Mouse (Mus musculus): Measurements from ENCODE around the gene Pbrm1. TPM values are rescaled to one million over a fixed set of nuclear protein-coding genes. Genes with fewer than 3 reads are reported as not detected.

The Pbrm1 gene
- polyA plus RNA-seq (2014; fragmentation: Nextera tagmentation; extraction: Ambion mirVana) = 98.2 and 105 TPM in 2 replicates

- no peaks in the 10 kb centered on the region for H3K9me3 ChIP-seq (ENCODE audit: control insufficient read depth, low read length)
- peak; percentile 96 for DNase-seq (ENCODE audit: low spot score)
- H3K27ac ChIP-seq = peak within 1 kb of the TSS; percentile 99
- peak within 1 kb of the TSS; percentile 95 for H3K4me2 ChIP-seq (replicated peaks)
- H3K4me1 ChIP-seq (replicated peaks; ENCODE audit: control insufficient read depth, insufficient read depth, low read length) = peaks cover 24% of the 10 kb centered on the region
- ATAC-seq (ENCODE audit: low FRiP score) = peak; percentile 97
- peak within 1 kb of the TSS; percentile 94 for H3K9ac ChIP-seq
- peaks cover 53% of the 10 kb centered on the region for H3K36me3 ChIP-seq (replicated peaks; ENCODE audit: control insufficient read depth, insufficient read depth)
- WGBS = under 1% methylated on average over 53 of the region's 53 CpGs
- no peaks in the 10 kb centered on the region for H3K27me3 ChIP-seq (ENCODE audit: control insufficient read depth, insufficient read depth, low read length)
- peak within 1 kb of the TSS; percentile 62 for H3K4me3 ChIP-seq (replicated peaks; ENCODE audit: low read length)
These were observed at the start of gene Pbrm1, which contains the start of gene Gnl3 for GRCm38 (mm10) chr14:31018860-31019291. Pbrm1 (plus strand) TSS chr14:31019138. Gnl3 (minus strand) TSS chr14:31019152.

GRCm38 (mm10) chr14:30974204-30974603 lies 44.7 kb upstream of the Pbrm1 start:
- 46% methylated on average over 6 of the region's 6 CpGs for WGBS
- peak; percentile 43 for DNase-seq (ENCODE audit: low spot score)
- no peak overlapping the region for H3K4me2 ChIP-seq (replicated peaks)
- H3K27me3 ChIP-seq (ENCODE audit: control insufficient read depth, insufficient read depth, low read length) = no peaks in the 10 kb centered on the region
- no peaks in the 10 kb centered on the region for H3K9me3 ChIP-seq (ENCODE audit: control insufficient read depth, low read length)
- ATAC-seq (ENCODE audit: low FRiP score) = no peak; the same call in 1 of the 2 replicates
- H3K4me3 ChIP-seq (replicated peaks; ENCODE audit: low read length) = no peak overlapping the region
- no peak overlapping the region for H3K9ac ChIP-seq
- no peaks in the 10 kb centered on the region for H3K4me1 ChIP-seq (replicated peaks; ENCODE audit: control insufficient read depth, insufficient read depth, low read length)
- H3K27ac ChIP-seq = 0 out of 2 replicates have a peak overlapping the region, but pooled peaks have one; percentile 26
- peaks cover 70% of the 10 kb centered on the region for H3K36me3 ChIP-seq (replicated peaks; ENCODE audit: control insufficient read depth, insufficient read depth)

- Histone ChIP-seq H3K4me3 (replicated peaks; ENCODE audit: low read length) (no peak overlapping the region), H3K9ac (no peak overlapping the region), H3K9me3 (ENCODE audit: control insufficient read depth, low read length) (no peaks in the 10 kb centered on the region), H3K36me3 (replicated peaks; ENCODE audit: control insufficient read depth, insufficient read depth) (peaks cover 69% of the 10 kb centered on the region), H3K4me1 (replicated peaks; ENCODE audit: control insufficient read depth, insufficient read depth, low read length) (no peaks in the 10 kb centered on the region), H3K4me2 (replicated peaks) (no peak overlapping the region), H3K27ac (no peak overlapping the region), H3K27me3 (ENCODE audit: control insufficient read depth, insufficient read depth, low read length) (no peaks in the 10 kb centered on the region)
- 77% methylated on average over 3 of the region's 3 CpGs for WGBS
- no peak for ATAC-seq (ENCODE audit: low FRiP score)
- no peak for DNase-seq (ENCODE audit: low spot score)
These were observed 42.7 kb upstream of the Pbrm1 start for GRCm38 (mm10) chr14:30976222-30976621.

GRCm38 (mm10) chr14:30996417-30996816 lies 22.5 kb upstream of the Pbrm1 start:
- peaks cover 8% of the 10 kb centered on the region for H3K4me1 ChIP-seq (replicated peaks; ENCODE audit: control insufficient read depth, insufficient read depth, low read length)
- H3K4me3 ChIP-seq (replicated peaks; ENCODE audit: low read length) = no peak overlapping the region
- DNase-seq (ENCODE audit: low spot score) (no peak), ATAC-seq (ENCODE audit: low FRiP score) (no peak)
- H3K4me2 ChIP-seq (replicated peaks) = no peak overlapping the region
- no peaks in the 10 kb centered on the region for H3K9me3 ChIP-seq (ENCODE audit: control insufficient read depth, low read length)
- no peak overlapping the region for H3K9ac ChIP-seq
- no peak overlapping the region for H3K27ac ChIP-seq
- H3K27me3 ChIP-seq (ENCODE audit: control insufficient read depth, insufficient read depth, low read length) = no peaks in the 10 kb centered on the region
- peaks cover 23% of the 10 kb centered on the region for H3K36me3 ChIP-seq (replicated peaks; ENCODE audit: control insufficient read depth, insufficient read depth)

GRCm38 (mm10) chr14:31000356-31000755 lies 18.6 kb upstream of the Pbrm1 start:
- H3K27me3 ChIP-seq (ENCODE audit: control insufficient read depth, insufficient read depth, low read length) = no peaks in the 10 kb centered on the region
- peak overlapping the region; percentile 71 for H3K4me3 ChIP-seq (replicated peaks; ENCODE audit: low read length)
- H3K4me2 ChIP-seq (replicated peaks) = peak overlapping the region; percentile 48
- WGBS = 66% methylated on average over 10 of the region's 10 CpGs
- peaks cover 18% of the 10 kb centered on the region for H3K36me3 ChIP-seq (replicated peaks; ENCODE audit: control insufficient read depth, insufficient read depth)
- peak overlapping the region; percentile 92 for H3K9ac ChIP-seq
- DNase-seq (ENCODE audit: low spot score) (no peak), ATAC-seq (ENCODE audit: low FRiP score) (no peak)
- no peaks in the 10 kb centered on the region for H3K9me3 ChIP-seq (ENCODE audit: control insufficient read depth, low read length)
- no peak overlapping the region for H3K27ac ChIP-seq
- H3K4me1 ChIP-seq (replicated peaks; ENCODE audit: control insufficient read depth, insufficient read depth, low read length) = peaks cover 16% of the 10 kb centered on the region

GRCm38 (mm10) chr14:31000816-31001306 lies 18.1 kb upstream of the Pbrm1 start:
- H3K4me2 ChIP-seq (replicated peaks) = peak overlapping the region; percentile 48
- peaks cover 16% of the 10 kb centered on the region for H3K4me1 ChIP-seq (replicated peaks; ENCODE audit: control insufficient read depth, insufficient read depth, low read length)
- H3K4me3 ChIP-seq (replicated peaks; ENCODE audit: low read length) = peak overlapping the region; percentile 71
- WGBS = 0% methylated on average over 21 of the region's 21 CpGs
- H3K36me3 ChIP-seq (replicated peaks; ENCODE audit: control insufficient read depth, insufficient read depth) = peaks cover 18% of the 10 kb centered on the region
- H3K9me3 ChIP-seq (ENCODE audit: control insufficient read depth, low read length) = no peaks in the 10 kb centered on the region
- ATAC-seq (ENCODE audit: low FRiP score) (peak; percentile 21; the same call in 1 of the 2 replicates), DNase-seq (ENCODE audit: low spot score) (no peak)
- H3K27ac ChIP-seq = peak overlapping the region; percentile 93
- peak overlapping the region; percentile 92 for H3K9ac ChIP-seq
- H3K27me3 ChIP-seq (ENCODE audit: control insufficient read depth, insufficient read depth, low read length) = no peaks in the 10 kb centered on the region

GRCm38 (mm10) chr14:31001307-31002205 lies 17.4 kb upstream of the Pbrm1 start, which contains the start of the genes Glt8d1 and Spcs1:
Glt8d1 (plus strand) TSS chr14:31001400.
Spcs1 (minus strand) TSS chr14:31001672.
- under 1% methylated on average over 82 of the region's 84 CpGs for WGBS
- peak; percentile 77 for DNase-seq (ENCODE audit: low spot score)
- no peaks in the 10 kb centered on the region for H3K27me3 ChIP-seq (ENCODE audit: control insufficient read depth, insufficient read depth, low read length)
- peak within 1 kb of the TSS; percentile 48 for H3K4me2 ChIP-seq (replicated peaks)
- ATAC-seq (ENCODE audit: low FRiP score) = peak; percentile 94
- peak within 1 kb of the TSS; percentile 71 for H3K4me3 ChIP-seq (replicated peaks; ENCODE audit: low read length)
- H3K27ac ChIP-seq = peak within 1 kb of the TSS; percentile 93
- H3K4me1 ChIP-seq (replicated peaks; ENCODE audit: control insufficient read depth, insufficient read depth, low read length) = peaks cover 16% of the 10 kb centered on the region
- peaks cover 18% of the 10 kb centered on the region for H3K36me3 ChIP-seq (replicated peaks; ENCODE audit: control insufficient read depth, insufficient read depth)
- peak within 1 kb of the TSS; percentile 92 for H3K9ac ChIP-seq
- H3K9me3 ChIP-seq (ENCODE audit: control insufficient read depth, low read length) = no peaks in the 10 kb centered on the region

GRCm38 (mm10) chr14:31004527-31004926 lies 14.4 kb upstream of the Pbrm1 start:
- peaks cover 25% of the 10 kb centered on the region for H3K36me3 ChIP-seq (replicated peaks; ENCODE audit: control insufficient read depth, insufficient read depth)
- DNase-seq (ENCODE audit: low spot score) = no peak
- H3K9ac ChIP-seq = no peak overlapping the region
- no peaks in the 10 kb centered on the region for H3K9me3 ChIP-seq (ENCODE audit: control insufficient read depth, low read length)
- ATAC-seq (ENCODE audit: low FRiP score) = no peak
- 92% methylated on average over 2 of the region's 2 CpGs for WGBS
- H3K27ac ChIP-seq = no peak overlapping the region
- H3K4me3 ChIP-seq (replicated peaks; ENCODE audit: low read length) = no peak overlapping the region
- no peaks in the 10 kb centered on the region for H3K27me3 ChIP-seq (ENCODE audit: control insufficient read depth, insufficient read depth, low read length)
- no peak overlapping the region for H3K4me2 ChIP-seq (replicated peaks)
- peaks cover 16% of the 10 kb centered on the region for H3K4me1 ChIP-seq (replicated peaks; ENCODE audit: control insufficient read depth, insufficient read depth, low read length)

- ATAC-seq (ENCODE audit: low FRiP score) (no peak), DNase-seq (ENCODE audit: low spot score) (no peak)
- Histone ChIP-seq H3K9ac (no peak overlapping the region), H3K4me1 (replicated peaks; ENCODE audit: control insufficient read depth, insufficient read depth, low read length) (peaks cover 8% of the 10 kb centered on the region), H3K4me2 (replicated peaks) (no peak overlapping the region), H3K4me3 (replicated peaks; ENCODE audit: low read length) (no peak overlapping the region), H3K27me3 (ENCODE audit: control insufficient read depth, insufficient read depth, low read length) (no peaks in the 10 kb centered on the region), H3K27ac (no peak overlapping the region), H3K9me3 (ENCODE audit: control insufficient read depth, low read length) (no peaks in the 10 kb centered on the region), H3K36me3 (replicated peaks; ENCODE audit: control insufficient read depth, insufficient read depth) (peaks cover 47% of the 10 kb centered on the region)
- 86% methylated on average over 5 of the region's 5 CpGs for WGBS
These were observed 12.2 kb upstream of the Pbrm1 start for GRCm38 (mm10) chr14:31006779-31007178.

All from hindbrain, embryonic 14.5 days (tissue).